Mouse (Mus musculus) heart, postnatal 0 days (tissue): ENCODE results near the gene E030030I06Rik. TPM values are rescaled to one million over a fixed set of nuclear protein-coding genes. Genes with fewer than 3 reads are reported as not detected.
A peak's percentile ranks its signal among the peaks of the same experiment; 100 is the strongest.
"Not testable (repeated sequence)": the region's sequence is repeated elsewhere in the genome, so short reads cannot be mapped to it uniquely, and the experiment has no call there.

Experiments used
- ATAC-seq: fragments of 200-750 bp; cut with Nextera tagmentation; 2 replicates; pipeline ENCODE4 v1.8.0; 2017; ENCODE audit warnings: low read depth, moderate number of reproducible peaks, moderate library complexity; ENCODE audit not compliant: insufficient read depth
- DNase-seq: peaks from one replicate; pipeline ENCODE4 v3.0.0-alpha.2; 2016; ENCODE audit warnings: low spot score
- H3K27ac ChIP-seq: fragments of 300-500 bp; sonication (generic); 2 replicates; pipeline ENCODE4 v1.5.1; 2014; ENCODE audit warnings: low read depth, mild to moderate bottlenecking
- H3K27me3 ChIP-seq: fragments of 300-500 bp; sonication (generic); 2 replicates; pipeline ENCODE4 v1.6.1; 2014; ENCODE audit warnings: low read length, mixed read lengths; ENCODE audit not compliant: control insufficient read depth, insufficient read depth
- H3K36me3 ChIP-seq: fragments of 300-500 bp; sonication (generic); replicated peaks from 2 replicates; pipeline ENCODE4 v1.6.1; 2014; ENCODE audit warnings: low read length, mixed read lengths; ENCODE audit not compliant: control insufficient read depth, insufficient read depth
- H3K4me1 ChIP-seq: fragments of 300-500 bp; sonication (generic); 2 replicates; pipeline ENCODE4 v1.6.1; 2014; ENCODE audit warnings: antibody characterized with exemption; ENCODE audit not compliant: control insufficient read depth, insufficient read depth
- H3K4me2 ChIP-seq: fragments of 300-500 bp; sonication (generic); 2 replicates; pipeline ENCODE4 v1.6.1; 2014; ENCODE audit warnings: low read depth, mild to moderate bottlenecking, low read length, moderate library complexity
- H3K4me3 ChIP-seq: fragments of 300-500 bp; sonication (generic); 2 replicates; pipeline ENCODE4 v1.5.1; 2014; ENCODE audit warnings: low read depth, low read length
- H3K9ac ChIP-seq: fragments of 300-500 bp; sonication (generic); replicated peaks from 2 replicates; pipeline ENCODE4 v1.6.1; 2014; ENCODE audit warnings: low read depth, low read length, mixed read lengths
- H3K9me3 ChIP-seq: fragments of 300-500 bp; sonication (generic); replicated peaks from 2 replicates; pipeline ENCODE4 v1.6.1; 2016; ENCODE audit warnings: low read length; ENCODE audit not compliant: control insufficient read depth
- CTCF ChIP-seq: IDR thresholded peaks from 2 replicates; pipeline ENCODE4 v1.5.1; 2016; ENCODE audit warnings: antibody characterized with exemption, control low read depth, low read depth
- EP300 ChIP-seq: IDR thresholded peaks from 2 replicates; pipeline ENCODE4 v1.6.1; 2016; ENCODE audit warnings: antibody characterized with exemption, low read depth
- WGBS: fragments of 180-500 bp; shearing (Covaris S2); extraction: QIAGEN DNeasy Blood & Tissue Kit; methylation state at CpG from one replicate; pipeline ENCODE4 v1.1.7; 2014; 5-methylcytosine and 5-hydroxymethylcytosine counted together
- polyA plus RNA-seq: library from polyadenylated mRNA; unstranded; fragments of >200 nt; fragmentation: Nextera tagmentation; extraction: Ambion mirVana; gene quantifications from 2 replicates; pipeline ENCODE4 v1.2.1, GENCODE M21; 2015
- total RNA-seq: library from RNA; depleted of rRNA; stranded (reverse); fragments of >200 nt; gene quantifications from 2 replicates; pipeline ENCODE4 v1.2.3, GENCODE M21; 2014; ENCODE audit warnings: low replicate concordance

E030030I06Rik gene
- total and polyA plus RNA-seq, 2 experiments from 2014 or later, result 3.2 to 4.2 TPM

DNA sequence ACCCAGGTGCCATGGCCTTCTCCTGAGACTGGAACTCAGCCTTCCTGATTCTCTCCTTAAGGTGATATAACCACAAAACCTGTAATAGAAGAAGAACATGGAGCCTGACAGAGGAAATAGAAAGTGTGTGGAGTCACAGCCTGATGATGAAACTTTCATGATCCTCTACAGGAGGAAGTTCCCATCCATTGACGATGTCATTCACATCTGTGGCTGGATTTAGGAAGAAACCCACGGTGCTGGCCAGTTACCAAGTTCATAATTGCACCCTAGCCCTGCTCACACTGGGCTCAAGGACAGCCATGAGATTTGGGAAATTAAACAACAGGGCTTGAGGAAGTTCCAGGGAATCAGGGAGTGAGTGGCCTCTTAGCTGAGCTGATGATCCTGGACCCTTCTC, 17.0 kb upstream of the E030030I06Rik start:
- H3K9ac ChIP-seq, DNase-seq, H3K27me3 ChIP-seq: not testable (repeated sequence)

DNA sequence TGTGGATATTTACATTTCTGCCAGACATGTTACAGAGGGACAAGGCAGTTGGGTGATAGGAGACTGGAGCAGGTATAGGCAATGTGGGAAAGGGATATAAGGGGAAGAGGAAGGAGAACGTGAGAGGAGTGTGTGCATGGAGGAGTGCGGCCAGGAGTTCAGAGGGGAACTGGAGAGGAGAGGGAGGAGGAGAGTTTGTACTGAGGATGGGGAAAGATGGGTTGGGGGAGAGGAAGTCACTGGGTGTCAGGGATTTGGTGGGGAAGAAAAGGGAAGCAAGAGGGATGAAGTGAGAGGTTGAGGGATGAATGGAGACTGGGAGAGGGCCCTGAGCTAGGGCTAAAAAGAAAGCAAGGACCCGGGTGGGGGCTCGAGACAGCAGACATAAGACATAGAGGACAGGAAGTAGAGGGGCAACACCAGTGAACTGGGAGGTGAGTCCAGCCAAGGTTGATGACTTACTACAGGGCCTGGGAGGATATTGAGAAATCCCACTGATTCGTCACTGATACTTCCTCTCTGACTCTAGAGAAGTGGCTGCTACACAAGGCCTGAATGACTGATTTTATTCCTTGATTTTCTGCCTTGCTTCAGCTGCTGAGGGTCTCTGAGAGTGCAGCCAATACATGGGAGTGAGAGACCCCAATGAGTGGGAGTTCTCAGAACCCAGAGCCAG, 16.4 kb upstream of the E030030I06Rik start:
- ATAC-seq, DNase-seq, H3K9ac ChIP-seq, H3K4me2 ChIP-seq, H3K9me3 ChIP-seq, H3K4me3 ChIP-seq, H3K27me3 ChIP-seq, H3K27ac ChIP-seq, H3K36me3 ChIP-seq, H3K4me1 ChIP-seq: not testable (repeated sequence)
- WGBS, result 46% methylated on average over 5 of the region's 5 CpGs

More for the DNA sequence above, 17.0 kb upstream of the E030030I06Rik start:
- ATAC-seq, H3K4me1 ChIP-seq, H3K36me3 ChIP-seq, H3K9me3 ChIP-seq, H3K4me2 ChIP-seq, H3K4me3 ChIP-seq, H3K27ac ChIP-seq: not testable (repeated sequence)
- WGBS, result 48% methylated on average over 2 of the region's 2 CpGs

DNA sequence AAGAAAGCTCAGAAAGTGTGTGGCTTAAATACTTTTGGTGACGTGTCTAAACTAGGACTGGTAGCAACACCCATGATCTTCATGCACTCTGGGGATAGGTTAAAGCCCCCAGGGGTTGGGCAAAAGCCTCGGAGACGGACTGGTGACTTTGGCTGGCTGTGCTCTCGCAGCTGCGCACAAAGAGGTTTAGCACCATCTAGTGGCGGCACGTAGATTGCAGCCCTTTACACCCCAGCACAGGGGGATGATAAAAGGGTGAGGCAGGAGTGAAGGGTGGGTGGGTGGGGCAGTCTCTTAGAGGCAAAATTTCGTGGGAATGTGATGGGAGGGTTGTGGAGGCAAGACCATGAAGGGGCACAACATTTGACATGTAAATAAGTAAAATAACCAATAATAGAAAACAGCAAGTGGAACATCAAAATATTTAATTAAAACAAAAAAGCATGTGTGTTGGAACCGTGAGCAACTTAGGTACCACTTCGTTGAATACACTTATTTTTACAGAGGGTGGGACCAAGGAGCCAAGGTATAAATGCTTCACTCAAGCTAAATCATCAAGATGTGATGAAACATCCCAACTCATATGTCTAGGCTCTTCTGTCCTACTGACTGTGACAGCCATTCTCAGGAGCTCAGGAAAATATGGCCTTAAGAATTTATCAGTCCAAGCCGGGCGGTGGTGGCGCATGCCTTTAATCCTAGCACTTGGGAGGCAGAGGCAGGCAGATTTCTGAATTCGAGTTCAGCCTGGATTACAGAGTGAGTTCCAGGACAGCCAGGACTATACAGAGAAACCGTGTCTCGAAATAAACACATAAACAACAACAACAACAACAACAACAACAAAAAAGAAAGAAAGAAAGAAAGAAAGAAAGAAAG, 14.9 kb upstream of the E030030I06Rik start:
- H3K4me2 ChIP-seq, result peak overlapping the region; percentile 41
- ATAC-seq, result 0 out of 2 replicates have a peak, but pooled peaks have one; percentile 24
- H3K9me3 ChIP-seq, H3K4me1 ChIP-seq, H3K27ac ChIP-seq, H3K36me3 ChIP-seq, DNase-seq, H3K9ac ChIP-seq: not testable (repeated sequence)
- TF ChIP-seq CTCF, result peak; percentile 64
- 0 out of 2 replicates have a peak overlapping the region, but pooled peaks have one; percentile 16 for H3K4me3 ChIP-seq
- H3K27me3 ChIP-seq, result peaks cover 22% of the 10 kb centered on the region
- WGBS, result 32% methylated on average over 12 of the region's 16 CpGs

DNA sequence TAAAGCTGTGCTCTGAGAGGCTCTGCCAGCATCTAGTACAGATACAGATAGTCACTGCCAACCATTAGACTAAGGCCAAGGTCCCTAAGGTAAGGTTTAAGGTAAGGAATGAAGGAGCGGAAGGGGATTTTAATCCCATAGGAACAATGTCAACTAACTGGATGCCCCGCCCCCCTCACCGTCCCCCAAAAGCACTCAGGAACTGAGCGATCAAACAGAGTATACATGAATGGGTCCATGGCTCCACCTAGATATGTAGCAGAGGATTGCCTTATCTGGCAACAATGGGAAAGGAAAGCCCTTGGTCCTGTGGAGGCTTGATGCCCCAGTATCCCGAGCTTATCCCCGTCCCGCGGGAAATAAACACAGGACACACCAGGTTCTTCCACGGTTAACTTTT, 14.2 kb upstream of the E030030I06Rik start:
- H3K27ac ChIP-seq, DNase-seq, H3K4me1 ChIP-seq, H3K36me3 ChIP-seq, ATAC-seq, H3K9me3 ChIP-seq, H3K9ac ChIP-seq: not testable (repeated sequence)
- peak overlapping the region; percentile 41 for H3K4me2 ChIP-seq
- 0 out of 2 replicates have a peak overlapping the region, but pooled peaks have one; percentile 16 for H3K4me3 ChIP-seq
- 10% methylated on average over 9 of the region's 9 CpGs for WGBS
- peaks cover 28% of the 10 kb centered on the region for H3K27me3 ChIP-seq

DNA sequence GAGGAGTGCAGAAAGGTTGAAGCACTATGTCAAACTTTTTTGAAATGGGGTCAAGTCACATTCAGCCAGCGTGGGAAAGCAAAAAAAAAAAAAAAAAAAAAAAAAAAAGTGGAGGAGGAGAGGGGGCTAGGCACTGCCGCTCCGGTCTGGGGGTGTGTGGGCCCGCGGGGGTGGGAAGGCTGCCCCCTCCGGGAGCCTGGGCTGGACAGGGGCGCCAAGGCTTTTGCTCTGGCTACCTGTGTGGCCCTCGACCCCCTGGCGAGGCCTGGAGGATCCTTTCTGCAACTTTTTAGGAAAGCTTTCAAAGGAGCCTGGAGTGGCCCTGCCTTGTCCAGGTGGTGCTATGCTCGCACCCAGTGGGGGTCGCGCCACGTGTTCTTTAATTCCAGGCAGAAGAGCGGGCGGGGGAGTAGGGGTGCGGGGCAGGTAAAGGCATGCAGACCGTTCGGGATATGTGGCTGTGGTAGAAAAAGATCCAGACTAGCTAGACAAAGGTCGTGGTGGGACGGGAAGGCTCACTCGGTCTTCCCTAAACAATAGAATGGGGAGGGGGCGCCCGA, 10.6 kb upstream of the E030030I06Rik start:
- Histone ChIP-seq H3K9me3 (no peaks in the 10 kb centered on the region), H3K27ac (no peak overlapping the region), H3K4me2 (no peak overlapping the region), H3K4me3 (no peak overlapping the region), H3K9ac (no peak overlapping the region), H3K36me3 (no peaks in the 10 kb centered on the region), H3K27me3 (peaks cover 64% of the 10 kb centered on the region), H3K4me1 (0 out of 2 replicates have a peak, but pooled peaks cover 5% of the 10 kb centered on the region)
- no peak for DNase-seq
- 8% methylated on average over 21 of the region's 23 CpGs for WGBS
- TF ChIP-seq CTCF, result no peak
- no peak for TF ChIP-seq EP300
- ATAC-seq, result no peak
